Mouse (Mus musculus) layer of hippocampus, adult 8-10 months (tissue): ENCODE results near the gene Zbp1. TPM values are rescaled to one million over a fixed set of nuclear protein-coding genes. Genes with fewer than 3 reads are reported as not detected.

Experiments used
- DNase-seq, 2 experiments: peaks; one replicate each; pipeline ENCODE4 v3.0.0; 2022; ENCODE audit warnings: low spot score in 2 of 2
- total RNA-seq, 4 experiments: library from RNA; stranded (reverse); gene quantifications; 2 replicates each; pipeline ENCODE4 v1.2.4; 2022

The Zbp1 gene
- total RNA-seq, 4 experiments from 2014 or later = 1.5 to 2.5 TPM; not detected in 2

- DNase-seq = no peak
Measured at GRCm38 (mm10) chr2:173217246-173217645, 1.5 kb downstream of the Zbp1 start.

GRCm38 (mm10) chr2:173216840-173217239 is 1.9 kb downstream of the Zbp1 start:
- DNase-seq = no peak

- DNase-seq = no peak
Measured at GRCm38 (mm10) chr2:173212227-173212626, 6.5 kb downstream of the Zbp1 start.

GRCm38 (mm10) chr2:173209091-173209815 is 9.5 kb downstream of the Zbp1 start:
- DNase-seq = no peak

- DNase-seq = no peak
Measured at GRCm38 (mm10) chr2:173207051-173207450, 11.7 kb downstream of the Zbp1 start.

GRCm38 (mm10) chr2:173205563-173206099 is 13.1 kb downstream of the Zbp1 start:
- DNase-seq = no peak

GRCm38 (mm10) chr2:173204671-173205070 is 14.1 kb downstream of the Zbp1 start:
- no peak for DNase-seq

GRCm38 (mm10) chr2:173203726-173204125 is 15.0 kb downstream of the Zbp1 start:
- no peak for DNase-seq

GRCm38 (mm10) chr2:173202924-173203689 is 15.6 kb downstream of the Zbp1 start:
- no peak for DNase-seq

- DNase-seq = no peak
Measured at GRCm38 (mm10) chr2:173194796-173195195, 23.9 kb downstream of the Zbp1 start.

- DNase-seq = no peak
Measured at GRCm38 (mm10) chr2:173187182-173187855, 31.4 kb downstream of the Zbp1 start.

- DNase-seq = peak in 1 of 2 experiments; percentile 85
Measured at GRCm38 (mm10) chr2:173186047-173186943, 32.4 kb downstream of the Zbp1 start.

- no peak for DNase-seq
Measured at GRCm38 (mm10) chr2:173185282-173185681, 33.4 kb downstream of the Zbp1 start.

GRCm38 (mm10) chr2:173184475-173185080 is 34.1 kb downstream of the Zbp1 start:
- DNase-seq = no peak

GRCm38 (mm10) chr2:173183836-173184460 is 34.8 kb downstream of the Zbp1 start:
- peak in 1 of 2 experiments; percentile 62 for DNase-seq

GRCm38 (mm10) chr2:173183311-173183710 is 35.4 kb downstream of the Zbp1 start:
- DNase-seq = no peak

- DNase-seq = no peak
Measured at GRCm38 (mm10) chr2:173182796-173183195, 35.9 kb downstream of the Zbp1 start.

GRCm38 (mm10) chr2:173181901-173182300 is 36.8 kb downstream of the Zbp1 start:
- DNase-seq = no peak

- DNase-seq = no peak
Measured at GRCm38 (mm10) chr2:173181486-173181885, 37.2 kb downstream of the Zbp1 start.
